Mouse (Mus musculus) heart, embryonic 14.5 days (tissue): ENCODE measurements around the gene Pwp1. TPM values are rescaled to one million over a fixed set of nuclear protein-coding genes. Genes with fewer than 3 reads are reported as not detected.
"Not testable (repeated sequence)": the region's sequence is repeated elsewhere in the genome, so short reads cannot be mapped to it uniquely, and the experiment has no call there.

Experiments
- ATAC-seq: fragments of 200-750 bp; cut with Nextera tagmentation; 2 replicates; pipeline ENCODE4 v1.8.0; 2017; ENCODE audit warnings: low read depth, moderate TSS enrichment; ENCODE audit not compliant: insufficient number of reproducible peaks, insufficient read depth, low FRiP score
- H3K27ac ChIP-seq, 2 experiments: fragments of 200-500 bp in 1 of 2; fragments of 300-500 bp in 1 of 2; sonication (generic) in 1 of 2; replicated peaks in 1 of 2; 2 replicates each; pipeline ENCODE4 v1.5.1; 2012 to 2014; ENCODE audit warnings: low read depth in 2 of 2, low read length in 2 of 2, control low read depth in 1 of 2, mild to moderate bottlenecking in 1 of 2, mixed read lengths in 1 of 2; ENCODE audit not compliant: control insufficient read depth in 1 of 2, insufficient read depth in 1 of 2
- H3K27me3 ChIP-seq: fragments of 300-500 bp; sonication (generic); 2 replicates; pipeline ENCODE4 v1.6.1; 2014; ENCODE audit warnings: mild to moderate bottlenecking, low read length, control low read depth; ENCODE audit not compliant: control insufficient read depth, insufficient read depth
- H3K36me3 ChIP-seq: fragments of 300-500 bp; sonication (generic); 2 replicates; pipeline ENCODE4 v1.6.1; 2014; ENCODE audit warnings: mild to moderate bottlenecking, control low read depth, low read length, mixed read lengths; ENCODE audit not compliant: control insufficient read depth, insufficient read depth
- H3K4me1 ChIP-seq, 2 experiments: fragments of 200-500 bp in 1 of 2; fragments of 300-500 bp in 1 of 2; sonication (generic) in 1 of 2; 2 replicates each; pipeline ENCODE4 v1.6.1; 2012 to 2014; ENCODE audit warnings: low read length in 2 of 2, control low read depth in 1 of 2, mixed read lengths in 1 of 2; ENCODE audit not compliant: control insufficient read depth in 2 of 2, insufficient read depth in 2 of 2
- H3K4me2 ChIP-seq: fragments of 300-500 bp; sonication (generic); 2 replicates; pipeline ENCODE4 v1.6.1; 2014; ENCODE audit warnings: mild to moderate bottlenecking, low read length
- H3K4me3 ChIP-seq, 2 experiments: fragments of 200-500 bp in 1 of 2; fragments of 300-500 bp in 1 of 2; sonication (generic) in 1 of 2; 2 replicates each; pipeline ENCODE4 v1.5.1; 2012 to 2014; ENCODE audit warnings: low read length in 2 of 2, mild to moderate bottlenecking in 2 of 2, control low read depth in 1 of 2, low read depth in 1 of 2, moderate library complexity in 1 of 2; ENCODE audit not compliant: control insufficient read depth in 1 of 2, insufficient read depth in 1 of 2
- H3K9ac ChIP-seq: fragments of 300-500 bp; sonication (generic); 2 replicates; pipeline ENCODE4 v1.6.1; 2014; ENCODE audit warnings: mild to moderate bottlenecking, low read length
- H3K9me3 ChIP-seq: fragments of 300-500 bp; sonication (generic); 2 replicates; pipeline ENCODE4 v1.6.1; 2016; ENCODE audit warnings: low read length, control low read depth; ENCODE audit not compliant: control insufficient read depth
- WGBS: fragments of 180-500 bp; shearing (Covaris S2); extraction: QIAGEN DNeasy Blood & Tissue Kit; methylation state at CpG from one replicate; pipeline ENCODE4 v1.1.7; 2014; 5-methylcytosine and 5-hydroxymethylcytosine counted together
- polyA plus RNA-seq: library from polyadenylated mRNA; unstranded; fragments of >200 nt; fragmentation: Nextera tagmentation; extraction: Ambion mirVana; gene quantifications from 2 replicates; pipeline ENCODE4 v1.2.1, GENCODE M21; 2014

The Pwp1 gene
- 43.4 and 46.0 TPM in 2 replicates for polyA plus RNA-seq

GRCm38 (mm10) chr10:85829085-85829853 lies at the start of gene Pwp1:
Gene Pwp1 (plus strand): TSS chr10:85829494.
- H3K27ac ChIP-seq, result peak within 1 kb of the TSS in 1 of 2 experiments; percentile 8; a peak in 1 of 4 replicates
- ATAC-seq, result peak; percentile 72
- H3K27me3 ChIP-seq, H3K4me1 ChIP-seq, H3K36me3 ChIP-seq, H3K9me3 ChIP-seq: not testable (repeated sequence)
- peak within 1 kb of the TSS; percentile 52 to 77 for H3K4me3 ChIP-seq
- H3K4me2 ChIP-seq, result peak within 1 kb of the TSS; percentile 81
- 3% methylated on average over 45 of the region's 49 CpGs for whole genome bisulfite sequencing
- peak within 1 kb of the TSS; percentile 74 for H3K9ac ChIP-seq

- H3K27ac ChIP-seq, ATAC-seq: not testable (repeated sequence)
- WGBS, result 80% methylated on average over 1 of the region's 3 CpGs
These were observed 7.1 kb upstream of the Pwp1 start for GRCm38 (mm10) chr10:85822143-85822696.

GRCm38 (mm10) chr10:85823752-85824151 lies 5.5 kb upstream of the Pwp1 start:
- H3K36me3 ChIP-seq, H3K4me2 ChIP-seq, ATAC-seq, H3K27me3 ChIP-seq, H3K9ac ChIP-seq, H3K4me3 ChIP-seq, H3K27ac ChIP-seq, H3K9me3 ChIP-seq, H3K4me1 ChIP-seq: not testable (repeated sequence)
- 55% methylated on average over 1 of the region's 1 CpGs for WGBS

More at GRCm38 (mm10) chr10:85822143-85822696, 7.1 kb upstream of the Pwp1 start:
- not testable (repeated sequence) for H3K9ac ChIP-seq, H3K4me3 ChIP-seq, H3K4me1 ChIP-seq, H3K27me3 ChIP-seq, H3K36me3 ChIP-seq, H3K4me2 ChIP-seq, H3K9me3 ChIP-seq

GRCm38 (mm10) chr10:85828722-85829084 lies 591 bp upstream of the Pwp1 start:
- H3K9ac ChIP-seq, H3K27ac ChIP-seq, H3K4me1 ChIP-seq, ATAC-seq, H3K9me3 ChIP-seq, H3K36me3 ChIP-seq, H3K27me3 ChIP-seq: not testable (repeated sequence)
- Histone ChIP-seq H3K4me2 (peak overlapping the region; percentile 81), H3K4me3 (peak overlapping the region in 1 of 2 experiments; percentile 52; a peak in 2 of 4 replicates)
- WGBS, result 71% methylated on average over 5 of the region's 5 CpGs

GRCm38 (mm10) chr10:85846105-85846862 lies 17.0 kb downstream of the Pwp1 start:
- no peaks in the 10 kb centered on the region for H3K27me3 ChIP-seq
- ATAC-seq, result no peak

GRCm38 (mm10) chr10:85871698-85872478 lies 42.6 kb downstream of the Pwp1 start:
- Histone ChIP-seq H3K4me2 (peak overlapping the region; percentile 77), H3K4me3 (peak overlapping the region; percentile 84 to 94), H3K9me3 (no peaks in the 10 kb centered on the region), H3K36me3 (peaks cover 30% of the 10 kb centered on the region), H3K4me1 (peaks cover 3 to 6% of the 10 kb centered on the region in 2 experiments; a peak in 3 of 4 replicates), H3K27ac (peak overlapping the region; percentile 47 to 51), H3K27me3 (no peaks in the 10 kb centered on the region), H3K9ac (peak overlapping the region; percentile 83)
- WGBS, result 0% methylated on average over 55 of the region's 55 CpGs
- peak; percentile 87 for ATAC-seq

More at GRCm38 (mm10) chr10:85846105-85846862, 17.0 kb downstream of the Pwp1 start:
- Histone ChIP-seq H3K4me3 (no peak overlapping the region), H3K27ac (no peak overlapping the region), H3K4me2 (no peak overlapping the region), H3K9ac (no peak overlapping the region), H3K4me1 (no peaks in the 10 kb centered on the region), H3K36me3 (no peaks in the 10 kb centered on the region), H3K9me3 (no peaks in the 10 kb centered on the region)
- WGBS, result 44% methylated on average over 4 of the region's 4 CpGs

GRCm38 (mm10) chr10:85872479-85872773 lies 43.1 kb downstream of the Pwp1 start:
- H3K4me2 ChIP-seq, result peak overlapping the region; percentile 77
- peaks cover 3 to 6% of the 10 kb centered on the region in 2 experiments; a peak in 3 of 4 replicates for H3K4me1 ChIP-seq
- peaks cover 31% of the 10 kb centered on the region for H3K36me3 ChIP-seq
- H3K27ac ChIP-seq, result no peak overlapping the region
- peak overlapping the region; percentile 83 for H3K9ac ChIP-seq
- no peaks in the 10 kb centered on the region for H3K9me3 ChIP-seq
- H3K27me3 ChIP-seq, result no peaks in the 10 kb centered on the region
- H3K4me3 ChIP-seq, result peak overlapping the region; percentile 84 to 94
- 0 out of 2 replicates have a peak, but pooled peaks have one; percentile 29 for ATAC-seq
- 4% methylated on average over 5 of the region's 5 CpGs for WGBS
